Mouse (Mus musculus): ENCODE measurements around the gene Tmem158. TPM values are rescaled to one million over a fixed set of nuclear protein-coding genes. Genes with fewer than 3 reads are reported as not detected.

Tmem158 gene
- total and polyA plus RNA-seq, 2 experiments from 2014 or later = 78.6 to 207 TPM

- Histone ChIP-seq H3K36me3 (ENCODE audit: insufficient read depth, low read length) (no peaks in the 10 kb centered on the region), H3K4me3 (ENCODE audit: low read depth, low read length) (no peak overlapping the region), H3K4me2 (ENCODE audit: low read depth, low read length, poor library complexity, severe bottlenecking) (no peak overlapping the region), H3K4me1 (ENCODE audit: insufficient read depth, low read length) (no peaks in the 10 kb centered on the region; the same call in 1 of the 2 replicates), H3K27ac (ENCODE audit: low read depth, low read length) (no peak overlapping the region), H3K9ac (replicated peaks; ENCODE audit: low read length, poor library complexity, severe bottlenecking) (no peak overlapping the region), H3K9me3 (ENCODE audit: low read length) (no peaks in the 10 kb centered on the region), H3K27me3 (ENCODE audit: insufficient read depth, low read length) (0 out of 2 replicates have a peak, but pooled peaks cover 5% of the 10 kb centered on the region)
- TF ChIP-seq CTCF (IDR thresholded peaks at IDR 0.05) = no peak
- 23% methylated on average over 5 of the region's 5 CpGs for WGBS
- no peak for DNase-seq (ENCODE audit: low spot score)
- no peak for ATAC-seq (ENCODE audit: low FRiP score)
These were observed 40.7 kb downstream of the Tmem158 start for GRCm38 (mm10) chr9:123219826-123220225.

- H3K4me3 ChIP-seq (ENCODE audit: low read depth, low read length) = peak within 1 kb of the TSS; percentile 32
- H3K4me1 ChIP-seq (ENCODE audit: insufficient read depth, low read length) = no peaks in the 10 kb centered on the region; the same call in 1 of the 2 replicates
- no peak for TF ChIP-seq CTCF (IDR thresholded peaks at IDR 0.05)
- H3K9ac ChIP-seq (replicated peaks; ENCODE audit: low read length, poor library complexity, severe bottlenecking) = 0 out of 2 replicates have a peak within 1 kb of the TSS, but pooled peaks have one; percentile 1
- H3K4me2 ChIP-seq (ENCODE audit: low read depth, low read length, poor library complexity, severe bottlenecking) = peak within 1 kb of the TSS; percentile 71
- H3K27me3 ChIP-seq (ENCODE audit: insufficient read depth, low read length) = 0 out of 2 replicates have a peak, but pooled peaks cover 9% of the 10 kb centered on the region
- H3K9me3 ChIP-seq (ENCODE audit: low read length) = no peaks in the 10 kb centered on the region
- H3K36me3 ChIP-seq (ENCODE audit: insufficient read depth, low read length) = no peaks in the 10 kb centered on the region
- no peak within 1 kb of the TSS; the same call in 1 of the 2 replicates for H3K27ac ChIP-seq (ENCODE audit: low read depth, low read length)
- ATAC-seq (ENCODE audit: low FRiP score) = peak; percentile 34; the same call in 1 of the 2 replicates
- WGBS = 8% methylated on average over 40 of the region's 45 CpGs
- DNase-seq (ENCODE audit: low spot score) = no peak
These were observed 44.7 kb downstream of the Tmem158 start, which contains the start of gene Cdcp1 for GRCm38 (mm10) chr9:123215621-123216440. Gene Cdcp1 (minus strand): TSS chr9:123216038.

- Histone ChIP-seq H3K36me3 (ENCODE audit: insufficient read depth, low read length) (no peaks in the 10 kb centered on the region), H3K9ac (replicated peaks; ENCODE audit: low read length, poor library complexity, severe bottlenecking) (no peak overlapping the region), H3K4me1 (ENCODE audit: insufficient read depth, low read length) (no peaks in the 10 kb centered on the region; the same call in 1 of the 2 replicates), H3K27ac (ENCODE audit: low read depth, low read length) (no peak overlapping the region), H3K9me3 (ENCODE audit: low read length) (no peaks in the 10 kb centered on the region), H3K4me3 (ENCODE audit: low read depth, low read length) (no peak overlapping the region), H3K27me3 (ENCODE audit: insufficient read depth, low read length) (0 out of 2 replicates have a peak, but pooled peaks cover 9% of the 10 kb centered on the region), H3K4me2 (ENCODE audit: low read depth, low read length, poor library complexity, severe bottlenecking) (no peak overlapping the region)
- 82% methylated on average over 9 of the region's 9 CpGs for WGBS
- DNase-seq (ENCODE audit: low spot score) (no peak), ATAC-seq (ENCODE audit: low FRiP score) (no peak)
- no peak for TF ChIP-seq CTCF (IDR thresholded peaks at IDR 0.05)
These were observed 47.2 kb downstream of the Tmem158 start for GRCm38 (mm10) chr9:123213371-123213770.

Other genes with a start within 250 kb of the Tmem158 start
- gene Tmem42, start 239.4 kb downstream of the Tmem158 start, total RNA-seq (2014; rRNA removed) = 17.4 and 18.4 TPM in 2 replicates
- gene Tmem42, start 239.4 kb downstream of the Tmem158 start, polyA plus RNA-seq (2015; fragmentation: Nextera tagmentation; extraction: Ambion mirVana) = 32.5 and 34.5 TPM in 2 replicates
- gene Tgm4, start 226.0 kb downstream of the Tmem158 start, total RNA-seq (2014; rRNA removed) = 0.27 and 0.47 TPM in 2 replicates
- 0.42 and 0.48 TPM in 2 replicates for gene Tgm4, start 226.0 kb downstream of the Tmem158 start, polyA plus RNA-seq (2015; fragmentation: Nextera tagmentation; extraction: Ambion mirVana)
- 72.5 and 76.7 TPM in 2 replicates for gene Zdhhc3, start 147.6 kb downstream of the Tmem158 start, total RNA-seq (2014; rRNA removed)
- gene Zdhhc3, start 147.6 kb downstream of the Tmem158 start, polyA plus RNA-seq (2015; fragmentation: Nextera tagmentation; extraction: Ambion mirVana) = 85.4 and 86.9 TPM in 2 replicates
- 21.4 and 36.7 TPM in 2 replicates for gene Exosc7, start 147.5 kb downstream of the Tmem158 start, total RNA-seq (2014; rRNA removed)
- gene Exosc7, start 147.5 kb downstream of the Tmem158 start, polyA plus RNA-seq (2015; fragmentation: Nextera tagmentation; extraction: Ambion mirVana) = 59.3 and 61.1 TPM in 2 replicates
- gene Clec3b, start 109.8 kb downstream of the Tmem158 start, total RNA-seq (2014; rRNA removed) = 1.3 TPM in 2 replicates
- gene Clec3b, start 109.8 kb downstream of the Tmem158 start, polyA plus RNA-seq (2015; fragmentation: Nextera tagmentation; extraction: Ambion mirVana) = 3.7 and 4.9 TPM in 2 replicates
- 0.44 and 0.61 TPM in 2 replicates for gene Cdcp1, start 44.7 kb downstream of the Tmem158 start, total RNA-seq (2014; rRNA removed)
- 0.17 and 0.25 TPM in 2 replicates for gene Cdcp1, start 44.7 kb downstream of the Tmem158 start, polyA plus RNA-seq (2015; fragmentation: Nextera tagmentation; extraction: Ambion mirVana)
- 11.9 and 38.1 TPM in 2 replicates for gene Lars2, start 106.2 kb upstream of the Tmem158 start, total RNA-seq (2014; rRNA removed)
- 822 and 930 TPM in 2 replicates for gene Lars2, start 106.2 kb upstream of the Tmem158 start, polyA plus RNA-seq (2015; fragmentation: Nextera tagmentation; extraction: Ambion mirVana)
- 19.6 and 27.5 TPM in 2 replicates for gene Limd1, start 217.9 kb upstream of the Tmem158 start, total RNA-seq (2014; rRNA removed)
- 7.9 and 8.0 TPM in 2 replicates for gene Limd1, start 217.9 kb upstream of the Tmem158 start, polyA plus RNA-seq (2015; fragmentation: Nextera tagmentation; extraction: Ambion mirVana)